Mouse (Mus musculus) neural tube, embryonic 15.5 days (tissue): ENCODE data around the gene Hsd11b1. TPM values are rescaled to one million over a fixed set of nuclear protein-coding genes. Genes with fewer than 3 reads are reported as not detected.

Experiments used
- ATAC-seq: fragments of 200-750 bp; cut with Nextera tagmentation; 2 replicates; pipeline ENCODE4 v1.8.0; 2017; ENCODE audit warnings: mild to moderate bottlenecking, moderate TSS enrichment, moderate library complexity; ENCODE audit not compliant: low FRiP score
- H3K27ac ChIP-seq: fragments of 300-500 bp; sonication (generic); replicated peaks from 2 replicates; pipeline ENCODE4 v1.5.1; 2015; ENCODE audit warnings: mild to moderate bottlenecking, inconsistent platforms
- H3K27me3 ChIP-seq: fragments of 300-500 bp; sonication (generic); replicated peaks from 2 replicates; pipeline ENCODE4 v1.6.1; 2015; ENCODE audit warnings: inconsistent platforms
- H3K36me3 ChIP-seq: fragments of 300-500 bp; sonication (generic); 2 replicates; pipeline ENCODE4 v1.6.1; 2015; ENCODE audit warnings: inconsistent platforms
- H3K4me1 ChIP-seq: fragments of 300-500 bp; sonication (generic); 2 replicates; pipeline ENCODE4 v1.6.1; 2015; ENCODE audit warnings: inconsistent platforms
- H3K4me2 ChIP-seq: fragments of 300-500 bp; sonication (generic); 2 replicates; pipeline ENCODE4 v1.6.1; 2015; ENCODE audit warnings: inconsistent platforms, mild to moderate bottlenecking, moderate library complexity
- H3K4me3 ChIP-seq: fragments of 300-500 bp; sonication (generic); replicated peaks from 2 replicates; pipeline ENCODE4 v1.5.1; 2015; ENCODE audit warnings: mild to moderate bottlenecking, inconsistent platforms
- H3K9ac ChIP-seq: fragments of 300-500 bp; sonication (generic); replicated peaks from 2 replicates; pipeline ENCODE4 v1.6.1; 2015; ENCODE audit warnings: mild to moderate bottlenecking, inconsistent platforms
- H3K9me3 ChIP-seq: fragments of 300-500 bp; sonication (generic); replicated peaks from 2 replicates; pipeline ENCODE4 v1.6.1; 2016; ENCODE audit warnings: inconsistent platforms
- WGBS: fragments of 180-500 bp; shearing (Covaris S2); methylation state at CpG from one replicate; pipeline ENCODE4 v1.1.7; 2015; ENCODE audit warnings: mixed read lengths; 5-methylcytosine and 5-hydroxymethylcytosine counted together
- polyA plus RNA-seq: library from polyadenylated mRNA; unstranded; fragments of >200 nt; fragmentation: Nextera tagmentation; extraction: Ambion mirVana; gene quantifications from 2 replicates; pipeline ENCODE4 v1.2.1, GENCODE M21; 2015

The Hsd11b1 gene
- polyA plus RNA-seq, 1 experiment from 2014 or later = 0.36 TPM

DNA sequence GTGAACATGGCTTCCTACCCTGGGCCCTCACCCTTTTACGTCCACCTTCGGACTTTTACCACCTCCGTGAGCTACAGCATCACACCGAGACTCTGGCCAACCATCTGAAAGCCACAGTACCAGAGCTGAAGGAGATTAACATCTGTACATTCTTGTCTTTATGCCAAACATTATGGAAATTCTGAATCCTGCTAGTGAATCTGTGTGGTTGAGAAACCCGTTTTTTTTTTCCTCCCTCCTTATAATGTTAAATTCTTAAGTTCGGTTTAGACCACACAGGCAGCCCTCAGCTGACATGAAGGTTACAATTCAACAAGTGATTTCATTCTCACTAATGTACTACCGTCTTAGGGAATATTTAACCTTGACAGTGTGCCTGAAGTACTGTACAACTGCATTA, 28.9 kb downstream of the Hsd11b1 start:
- Histone ChIP-seq H3K27me3 (no peaks in the 10 kb centered on the region), H3K4me1 (no peaks in the 10 kb centered on the region), H3K9ac (no peak overlapping the region), H3K4me3 (no peak overlapping the region), H3K27ac (no peak overlapping the region), H3K4me2 (no peak overlapping the region), H3K36me3 (no peaks in the 10 kb centered on the region), H3K9me3 (no peaks in the 10 kb centered on the region)
- ATAC-seq = no peak
- WGBS = 91% methylated on average over 7 of the region's 7 CpGs

DNA sequence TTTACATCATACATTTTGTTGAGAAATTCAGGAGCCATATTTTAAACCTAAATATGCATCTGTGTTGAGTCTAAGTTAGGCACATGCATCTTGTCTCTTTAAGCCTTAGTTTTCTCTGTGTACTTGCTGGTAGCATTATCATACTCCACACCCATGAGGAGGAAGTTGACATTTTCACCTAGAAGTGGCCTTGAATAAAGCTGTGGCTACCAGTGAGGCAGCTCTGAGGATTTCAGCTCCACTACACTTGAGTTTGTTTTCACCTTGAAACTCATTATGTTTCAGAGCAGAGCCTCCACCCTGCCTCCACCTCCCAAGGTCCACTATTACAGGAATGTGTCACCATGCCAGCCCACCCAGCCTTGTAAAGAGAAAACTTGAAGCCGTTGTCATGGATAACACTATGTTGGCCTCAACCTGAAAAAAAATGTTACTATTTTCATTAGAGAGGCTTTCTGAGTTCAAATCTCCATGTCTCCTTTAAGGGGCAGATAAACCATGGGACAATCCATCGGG, 29.7 kb downstream of the Hsd11b1 start:
- H3K4me1 ChIP-seq = no peaks in the 10 kb centered on the region
- no peaks in the 10 kb centered on the region for H3K36me3 ChIP-seq
- ATAC-seq = no peak
- H3K9ac ChIP-seq = no peak overlapping the region
- WGBS = 88% methylated on average over 2 of the region's 2 CpGs
- H3K27ac ChIP-seq = no peak overlapping the region
- H3K4me3 ChIP-seq = no peak overlapping the region
- H3K9me3 ChIP-seq = no peaks in the 10 kb centered on the region
- H3K4me2 ChIP-seq = no peak overlapping the region
- no peaks in the 10 kb centered on the region for H3K27me3 ChIP-seq

DNA sequence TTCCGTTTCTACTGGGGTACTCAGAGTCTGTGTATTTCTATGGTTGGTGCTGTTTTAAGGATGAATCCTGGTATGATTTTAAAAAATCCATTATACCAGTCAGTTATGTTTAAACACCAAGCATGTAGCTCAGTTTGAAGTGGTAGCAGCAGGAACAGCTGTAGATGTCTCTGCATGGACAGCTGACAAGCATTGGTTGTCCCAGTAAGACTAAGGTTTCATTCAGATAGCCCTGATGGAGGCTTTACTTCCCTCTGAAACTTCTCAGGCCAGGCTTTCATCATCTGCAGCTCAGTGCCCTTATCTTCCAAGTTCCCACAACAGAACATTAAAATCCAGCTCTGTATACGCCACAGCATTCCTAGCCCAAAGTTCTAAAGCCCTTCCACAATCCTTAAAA, 31.1 kb downstream of the Hsd11b1 start:
- H3K4me1 ChIP-seq = no peaks in the 10 kb centered on the region
- WGBS = 87% methylated on average over 2 of the region's 2 CpGs
- no peak overlapping the region for H3K4me3 ChIP-seq
- H3K36me3 ChIP-seq = no peaks in the 10 kb centered on the region
- H3K9me3 ChIP-seq = no peaks in the 10 kb centered on the region
- no peak overlapping the region for H3K27ac ChIP-seq
- H3K9ac ChIP-seq = no peak overlapping the region
- H3K4me2 ChIP-seq = no peak overlapping the region
- no peak for ATAC-seq
- H3K27me3 ChIP-seq = no peaks in the 10 kb centered on the region

DNA sequence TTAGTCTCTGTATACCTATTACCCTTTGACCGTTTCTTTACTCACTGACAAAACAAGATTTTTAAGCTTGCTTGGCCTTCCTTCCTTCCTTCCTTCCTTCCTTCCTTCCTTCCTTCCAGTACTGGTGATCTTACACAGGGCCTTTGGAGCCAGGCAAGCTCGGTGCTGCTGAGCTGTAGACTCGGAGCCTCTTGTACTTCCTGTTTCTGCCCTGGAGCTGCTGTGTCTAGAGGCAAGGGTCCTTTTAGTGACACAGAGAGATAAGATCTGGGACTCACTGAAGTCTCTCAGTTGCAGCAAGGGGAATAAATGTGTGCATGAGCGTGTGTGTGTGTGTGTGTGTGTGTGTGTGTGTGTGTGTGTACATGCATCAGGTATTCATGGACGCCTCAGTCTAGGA, 32.9 kb downstream of the Hsd11b1 start:
- ATAC-seq = no peak
- H3K36me3 ChIP-seq = no peaks in the 10 kb centered on the region
- H3K27me3 ChIP-seq = no peaks in the 10 kb centered on the region
- 87% methylated on average over 5 of the region's 5 CpGs for WGBS
- no peaks in the 10 kb centered on the region for H3K9me3 ChIP-seq
- H3K9ac ChIP-seq = no peak overlapping the region
- H3K27ac ChIP-seq = no peak overlapping the region
- no peak overlapping the region for H3K4me2 ChIP-seq
- H3K4me3 ChIP-seq = no peak overlapping the region
- H3K4me1 ChIP-seq = no peaks in the 10 kb centered on the region

DNA sequence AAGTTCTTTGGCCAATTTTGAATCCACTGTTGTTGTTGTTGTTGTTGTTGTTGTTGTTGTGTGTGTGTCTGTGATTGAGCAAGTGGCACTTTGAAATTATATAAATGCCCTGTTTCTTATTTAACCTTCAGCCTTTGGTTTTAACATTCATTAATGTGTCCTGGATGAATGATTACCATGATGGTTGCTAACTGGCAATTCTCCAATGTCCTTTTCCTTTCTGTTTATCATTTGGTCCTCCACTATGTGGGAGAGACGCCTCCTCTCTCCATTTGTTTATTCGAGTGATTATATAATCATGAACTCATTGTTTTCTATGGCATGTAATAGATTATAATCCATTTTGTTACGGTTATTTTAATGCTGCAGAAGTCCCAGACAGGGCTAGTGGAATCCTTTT, 33.3 kb downstream of the Hsd11b1 start:
- no peak for ATAC-seq
- no peaks in the 10 kb centered on the region for H3K4me1 ChIP-seq
- no peak overlapping the region for H3K9ac ChIP-seq
- 70% methylated on average over 3 of the region's 3 CpGs for WGBS
- H3K9me3 ChIP-seq = no peaks in the 10 kb centered on the region
- H3K4me3 ChIP-seq = no peak overlapping the region
- H3K4me2 ChIP-seq = no peak overlapping the region
- no peaks in the 10 kb centered on the region for H3K36me3 ChIP-seq
- no peak overlapping the region for H3K27ac ChIP-seq
- no peaks in the 10 kb centered on the region for H3K27me3 ChIP-seq

DNA sequence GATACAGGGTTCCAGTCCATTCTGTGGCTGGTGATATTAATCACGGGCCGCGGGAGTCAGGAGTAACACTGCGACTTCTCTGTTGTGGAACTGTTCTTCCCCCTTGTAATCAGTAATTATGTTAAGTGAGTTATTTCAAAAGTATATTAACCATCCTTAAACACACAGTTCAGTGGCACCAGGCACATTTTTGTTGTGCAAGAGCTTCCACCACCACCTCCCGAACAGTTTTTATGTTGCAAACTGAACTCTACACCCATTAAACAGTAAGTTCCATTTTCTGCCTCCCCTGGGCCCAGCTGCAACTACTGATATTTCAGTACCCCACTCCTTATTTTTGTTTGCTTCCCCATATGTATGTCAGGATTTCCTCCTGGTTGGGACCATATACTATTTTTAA, 34.3 kb downstream of the Hsd11b1 start:
- no peak overlapping the region for H3K9ac ChIP-seq
- WGBS = 91% methylated on average over 5 of the region's 5 CpGs
- no peaks in the 10 kb centered on the region for H3K4me1 ChIP-seq
- no peak overlapping the region for H3K4me2 ChIP-seq
- no peaks in the 10 kb centered on the region for H3K27me3 ChIP-seq
- no peaks in the 10 kb centered on the region for H3K36me3 ChIP-seq
- no peak overlapping the region for H3K4me3 ChIP-seq
- H3K27ac ChIP-seq = no peak overlapping the region
- ATAC-seq = no peak
- no peaks in the 10 kb centered on the region for H3K9me3 ChIP-seq

DNA sequence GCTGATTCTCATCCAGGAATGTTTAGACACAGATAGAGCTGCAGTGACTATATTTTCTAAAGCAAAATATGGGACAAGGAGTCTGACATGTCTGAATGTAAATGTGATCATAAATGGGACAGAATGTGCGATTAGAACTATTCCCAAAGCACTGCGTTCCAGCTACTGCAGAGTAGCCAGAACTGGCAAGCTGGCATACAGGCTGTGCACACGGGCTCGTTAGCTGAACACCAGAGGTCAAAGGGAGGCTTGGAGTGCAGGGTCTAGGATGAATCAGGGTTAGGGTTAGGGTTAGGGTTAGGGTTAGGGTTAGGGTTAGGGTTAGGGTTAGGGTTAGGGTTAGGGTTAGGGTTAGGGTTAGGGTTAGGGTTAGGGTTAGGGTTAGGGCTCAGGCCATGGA, 36.3 kb downstream of the Hsd11b1 start:
- Histone ChIP-seq H3K27ac (no peak overlapping the region), H3K9ac (no peak overlapping the region), H3K9me3 (no peaks in the 10 kb centered on the region), H3K4me2 (no peak overlapping the region), H3K4me3 (no peak overlapping the region), H3K27me3 (no peaks in the 10 kb centered on the region), H3K4me1 (no peaks in the 10 kb centered on the region), H3K36me3 (no peaks in the 10 kb centered on the region)
- 82% methylated on average over 4 of the region's 4 CpGs for WGBS
- ATAC-seq = no peak

DNA sequence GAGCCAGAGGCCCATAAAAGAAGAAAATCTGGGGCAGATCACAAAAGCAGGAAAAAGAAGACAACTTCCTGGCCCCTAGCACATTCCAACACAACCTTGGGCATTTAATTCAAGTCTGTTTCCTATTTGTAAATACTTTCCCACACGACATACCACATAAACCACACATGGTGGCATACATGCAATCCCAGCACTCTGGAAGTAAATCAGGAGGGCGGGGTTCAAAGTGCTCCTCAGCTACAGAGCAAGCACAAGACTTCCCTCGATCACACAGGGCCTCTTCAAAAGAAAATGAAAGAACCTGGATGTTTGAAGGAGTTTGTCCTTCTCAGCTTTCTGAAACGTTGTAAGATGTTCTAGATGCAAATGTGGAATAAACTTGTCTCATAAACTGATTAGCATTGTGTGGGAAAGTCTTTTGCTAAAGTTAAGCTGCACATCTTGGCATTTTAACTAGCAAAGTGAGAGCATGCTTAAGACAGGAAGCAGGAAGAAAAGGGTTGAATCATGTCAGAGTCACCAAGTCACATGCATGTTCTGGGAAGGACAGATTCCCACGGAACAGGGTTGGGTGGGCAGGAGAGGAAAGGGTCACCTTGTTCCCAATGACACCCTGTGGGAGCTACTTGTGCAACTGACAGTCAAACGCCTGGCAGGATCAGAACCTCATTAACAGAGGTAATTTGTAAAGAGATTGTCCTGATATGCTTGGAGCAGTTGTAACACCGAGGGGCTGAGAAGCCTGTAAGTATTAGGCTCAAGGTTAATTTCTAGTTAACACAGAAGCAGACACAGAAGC, 37.0 kb downstream of the Hsd11b1 start:
- no peaks in the 10 kb centered on the region for H3K4me1 ChIP-seq

DNA sequence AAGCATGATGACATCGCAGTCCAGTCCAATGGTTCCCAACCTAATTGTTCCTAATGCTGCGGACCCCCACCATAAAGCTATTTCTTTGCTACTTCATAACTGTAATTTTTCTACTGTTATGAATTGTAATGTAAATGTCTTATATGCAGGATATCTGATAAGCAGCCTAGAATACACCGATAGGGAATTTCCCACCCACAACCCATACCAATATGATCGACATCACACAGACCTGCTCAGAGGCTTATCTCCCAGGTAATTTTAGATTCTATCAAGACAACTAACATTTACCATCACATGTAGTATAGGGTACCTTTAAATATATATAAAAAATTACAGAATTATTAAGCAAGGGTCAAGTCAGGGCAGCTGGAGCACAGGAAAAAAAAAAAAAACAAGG, 37.8 kb downstream of the Hsd11b1 start:
- Histone ChIP-seq H3K4me2 (no peak overlapping the region), H3K27me3 (no peaks in the 10 kb centered on the region), H3K9ac (no peak overlapping the region), H3K4me3 (no peak overlapping the region), H3K36me3 (no peaks in the 10 kb centered on the region), H3K4me1 (no peaks in the 10 kb centered on the region), H3K9me3 (no peaks in the 10 kb centered on the region), H3K27ac (no peak overlapping the region)
- no peak for ATAC-seq
- WGBS = 94% methylated on average over 4 of the region's 4 CpGs

More for the DNA sequence above, 37.0 kb downstream of the Hsd11b1 start:
- Histone ChIP-seq H3K27ac (no peak overlapping the region), H3K27me3 (no peaks in the 10 kb centered on the region), H3K4me3 (no peak overlapping the region), H3K4me2 (no peak overlapping the region), H3K9me3 (no peaks in the 10 kb centered on the region), H3K36me3 (no peaks in the 10 kb centered on the region), H3K9ac (no peak overlapping the region)
- ATAC-seq = no peak
- 50% methylated on average over 7 of the region's 7 CpGs for WGBS

DNA sequence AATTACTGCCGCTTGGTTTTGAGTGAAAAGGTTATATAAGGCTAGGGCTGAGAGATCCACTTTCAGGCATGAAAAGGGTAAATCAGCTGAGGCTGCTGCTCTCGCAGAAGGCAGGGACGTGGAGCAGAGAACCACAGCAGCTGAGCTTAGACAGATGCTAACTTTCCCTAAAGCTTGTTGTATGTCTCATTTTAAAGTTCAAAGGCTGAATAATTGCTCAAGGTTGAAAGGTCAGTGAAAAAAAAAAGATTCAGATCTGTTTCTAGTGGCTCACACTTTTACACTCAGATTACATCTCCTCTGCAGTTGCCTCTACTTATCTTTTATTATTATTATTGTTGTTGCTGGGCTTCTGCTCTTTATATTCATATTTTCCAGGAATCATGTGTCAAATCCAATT, 38.3 kb downstream of the Hsd11b1 start:
- Histone ChIP-seq H3K4me1 (no peaks in the 10 kb centered on the region), H3K9me3 (no peaks in the 10 kb centered on the region), H3K27ac (no peak overlapping the region), H3K4me3 (no peak overlapping the region), H3K36me3 (no peaks in the 10 kb centered on the region), H3K9ac (no peak overlapping the region), H3K27me3 (no peaks in the 10 kb centered on the region), H3K4me2 (no peak overlapping the region)
- WGBS = 29% methylated on average over 3 of the region's 3 CpGs
- ATAC-seq = no peak

DNA sequence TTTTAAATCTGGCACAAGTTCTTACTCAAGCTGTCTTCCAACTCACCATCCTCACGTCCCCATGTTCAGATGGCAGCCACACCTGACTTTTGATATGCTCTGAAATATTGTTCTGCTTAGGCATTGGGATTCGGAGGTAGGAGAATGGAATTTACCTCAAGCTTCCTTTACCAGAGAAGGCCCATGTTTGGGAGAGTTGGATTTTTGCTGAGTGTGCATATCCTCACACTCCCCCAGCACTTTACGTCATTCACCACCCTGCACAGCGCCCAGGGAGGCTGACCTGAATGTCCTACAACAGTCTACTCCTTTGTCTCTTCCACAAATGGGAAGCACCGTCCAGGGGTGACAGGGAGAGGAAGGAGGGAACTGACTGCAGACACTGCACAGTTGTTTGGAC, 43.5 kb downstream of the Hsd11b1 start:
- no peak overlapping the region for H3K4me3 ChIP-seq
- ATAC-seq = no peak
- no peaks in the 10 kb centered on the region for H3K27me3 ChIP-seq
- no peaks in the 10 kb centered on the region for H3K4me1 ChIP-seq
- no peak overlapping the region for H3K27ac ChIP-seq
- no peak overlapping the region for H3K9ac ChIP-seq
- 72% methylated on average over 5 of the region's 5 CpGs for WGBS
- H3K36me3 ChIP-seq = no peaks in the 10 kb centered on the region
- H3K9me3 ChIP-seq = no peaks in the 10 kb centered on the region
- H3K4me2 ChIP-seq = no peak overlapping the region

DNA sequence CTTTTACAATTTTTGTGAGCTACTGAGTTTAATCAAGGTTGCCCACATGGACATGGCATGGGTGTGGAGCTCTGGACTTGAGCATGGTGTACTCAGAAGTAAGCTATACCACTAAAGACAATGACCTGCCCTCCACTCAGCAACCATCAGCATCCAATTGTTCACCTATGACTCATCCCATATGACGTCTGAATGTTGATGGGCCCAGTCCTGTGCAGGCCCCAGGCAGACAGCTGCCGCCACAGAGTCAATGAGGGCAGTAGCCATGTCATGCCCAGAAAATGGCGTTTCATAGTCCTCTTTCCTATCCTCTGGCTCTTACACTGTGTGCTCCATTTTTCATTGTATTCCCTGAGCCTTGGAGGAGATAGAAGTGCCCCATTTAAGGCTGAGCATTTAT, 47.9 kb downstream of the Hsd11b1 start:
- Histone ChIP-seq H3K27me3 (no peaks in the 10 kb centered on the region), H3K4me1 (no peaks in the 10 kb centered on the region), H3K9ac (no peak overlapping the region), H3K9me3 (no peaks in the 10 kb centered on the region), H3K4me3 (no peak overlapping the region), H3K36me3 (no peaks in the 10 kb centered on the region), H3K4me2 (no peak overlapping the region), H3K27ac (no peak overlapping the region)
- 87% methylated on average over 3 of the region's 3 CpGs for WGBS
- no peak for ATAC-seq
